Mouse (Mus musculus): Measurements from ENCODE around the gene Cyth4.

The Cyth4 gene

GRCm38 (mm10) chr15:78596914-78597313 lies at the start of gene Cyth4:
Gene Cyth4, plus strand, starts transcription at chr15:78597047.
- no peak for DNase-seq (ENCODE audit: low spot score)

GRCm38 (mm10) chr15:78547415-78548335 lies 49.2 kb upstream of the Cyth4 start:
- DNase-seq (ENCODE audit: low spot score), result no peak

GRCm38 (mm10) chr15:78548336-78548665 lies 48.5 kb upstream of the Cyth4 start:
- peak; percentile 13 for DNase-seq (ENCODE audit: low spot score)

GRCm38 (mm10) chr15:78548711-78549110 lies 48.1 kb upstream of the Cyth4 start:
- no peak for DNase-seq (ENCODE audit: low spot score)

GRCm38 (mm10) chr15:78549189-78549734 lies 47.6 kb upstream of the Cyth4 start:
- DNase-seq (ENCODE audit: low spot score), result no peak

GRCm38 (mm10) chr15:78554545-78555313 lies 42.1 kb upstream of the Cyth4 start:
- no peak for DNase-seq (ENCODE audit: low spot score)

- DNase-seq (ENCODE audit: low spot score), result no peak
These were observed 38.9 kb upstream of the Cyth4 start for GRCm38 (mm10) chr15:78557693-78558535.

- no peak for DNase-seq (ENCODE audit: low spot score)
These were observed 37.5 kb upstream of the Cyth4 start for GRCm38 (mm10) chr15:78559141-78559979.

- DNase-seq (ENCODE audit: low spot score), result no peak
These were observed 33.5 kb upstream of the Cyth4 start for GRCm38 (mm10) chr15:78563344-78563743.

GRCm38 (mm10) chr15:78563937-78564336 lies 32.9 kb upstream of the Cyth4 start:
- no peak for DNase-seq (ENCODE audit: low spot score)

GRCm38 (mm10) chr15:78564764-78565435 lies 31.9 kb upstream of the Cyth4 start:
- DNase-seq (ENCODE audit: low spot score), result no peak

- no peak for DNase-seq (ENCODE audit: low spot score)
These were observed 29.2 kb upstream of the Cyth4 start for GRCm38 (mm10) chr15:78567608-78568120.

GRCm38 (mm10) chr15:78570170-78570569 lies 26.7 kb upstream of the Cyth4 start:
- DNase-seq (ENCODE audit: low spot score), result no peak

GRCm38 (mm10) chr15:78571554-78572269 lies 25.1 kb upstream of the Cyth4 start:
- DNase-seq (ENCODE audit: low spot score), result no peak

GRCm38 (mm10) chr15:78572270-78572600 lies 24.6 kb upstream of the Cyth4 start:
- DNase-seq (ENCODE audit: low spot score), result no peak

GRCm38 (mm10) chr15:78572658-78573397 lies 24.0 kb upstream of the Cyth4 start, which contains the start of gene Rac2:
Gene Rac2, minus strand, starts transcription at chr15:78572783.
- no peak for DNase-seq (ENCODE audit: low spot score)

GRCm38 (mm10) chr15:78576284-78576810 lies 20.5 kb upstream of the Cyth4 start:
- no peak for DNase-seq (ENCODE audit: low spot score)

GRCm38 (mm10) chr15:78583352-78583751 lies 13.5 kb upstream of the Cyth4 start:
- DNase-seq (ENCODE audit: low spot score), result no peak

GRCm38 (mm10) chr15:78585404-78585803 lies 11.4 kb upstream of the Cyth4 start:
- DNase-seq (ENCODE audit: low spot score), result no peak
